ENCODE assay signal across 9 mouse cellular contexts in the genomic region with DNA sequence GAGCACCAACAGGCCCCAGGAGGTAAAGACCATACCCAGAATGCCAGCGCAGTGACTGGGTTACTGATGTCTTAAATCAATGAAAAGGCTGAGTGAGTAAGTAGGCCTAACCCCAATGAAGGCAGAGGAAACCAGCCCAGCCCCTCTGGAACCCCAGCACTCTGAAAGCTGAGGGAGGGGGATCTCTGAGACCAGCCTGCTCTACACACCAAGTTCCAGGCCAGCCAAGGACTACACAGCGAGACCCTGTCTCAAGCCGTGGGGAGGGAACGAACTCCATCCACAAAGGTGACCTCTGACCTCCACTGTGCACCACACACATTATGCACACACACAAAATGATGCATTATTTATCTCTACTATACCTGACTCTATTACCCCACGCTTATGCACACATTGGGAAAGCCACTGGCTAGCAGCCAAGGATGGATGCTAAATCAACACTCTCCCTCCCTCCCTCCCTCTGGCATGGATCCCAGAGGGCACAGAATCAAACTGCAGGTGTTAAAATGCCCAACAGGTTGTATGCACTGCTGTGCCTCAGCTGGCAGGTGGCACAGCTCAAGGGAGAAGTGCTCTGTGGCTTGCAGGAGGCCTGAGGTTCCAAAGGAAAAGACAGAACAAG. TPM values are rescaled to one million over a fixed set of nuclear protein-coding genes. Genes with fewer than 3 reads are reported as not detected.
DNase-seq lines count a peak whose midpoint lies in the region; ATAC-seq and TF ChIP-seq lines count a peak whose summit lies in the region.
"Had no signal": no experiment of that assay in that cellular context is flagged by ENCODE, and none has a peak within 500 bp of the region (broad histone marks: within the 10 kb centered on the region; RNA-seq: fewer than 3 reads in every experiment).

No protein-coding gene starts in this region.

- no peak overlapping the region for H3K27ac ChIP-seq in kidney, embryonic 14.5 days (ENCODE audit: low read depth, low read length)
- H3K27ac ChIP-seq in kidney, adult 2 months (ENCODE audit: insufficient read depth, low read depth, low read length): no peak overlapping the region
- peak overlapping the region; percentile 59 for H3K27ac ChIP-seq in intestine, embryonic 15.5 days

- no peak for DNase-seq in kidney, adult 2 months
- DNase-seq in brain, embryonic 14.5 days (ENCODE audit: low read depth): peak; percentile 84
- peak; percentile 38 for DNase-seq in lung, postnatal 25 days (ENCODE audit: low spot score)
- DNase-seq in frontal cortex, adult 2 months (ENCODE audit: extremely low spot score in 1 of 2, low spot score in 1 of 2): no peak
- no peak for DNase-seq in layer of hippocampus, adult 8-10 months (ENCODE audit: low spot score in 2 of 2)
- DNase-seq: layer of hippocampus, adult 9-11 months had no signal

- no peaks in the 10 kb centered on the region for H3K9me3 ChIP-seq in kidney, embryonic 14.5 days (ENCODE audit: control insufficient read depth, low read length)
- H3K9me3 ChIP-seq in intestine, embryonic 15.5 days: no peaks in the 10 kb centered on the region

- H3K27me3 ChIP-seq in kidney, embryonic 14.5 days (ENCODE audit: control insufficient read depth, insufficient read depth, low read length): no peaks in the 10 kb centered on the region
- no peaks in the 10 kb centered on the region for H3K27me3 ChIP-seq in kidney, adult 2 months (replicated peaks; ENCODE audit: control insufficient read depth, insufficient read depth, low read length)
- 0 out of 2 replicates have a peak, but pooled peaks cover 2% of the 10 kb centered on the region for H3K27me3 ChIP-seq in intestine, embryonic 15.5 days (replicated peaks)

- no peaks in the 10 kb centered on the region for H3K36me3 ChIP-seq in kidney, embryonic 14.5 days (ENCODE audit: control insufficient read depth, insufficient read depth, low read length)
- no peaks in the 10 kb centered on the region for H3K36me3 ChIP-seq in kidney, adult 2 months (ENCODE audit: control insufficient read depth, insufficient read depth, low read length)
- no peaks in the 10 kb centered on the region for H3K36me3 ChIP-seq in intestine, embryonic 15.5 days

- 53% methylated on average over 5 of the region's 5 CpGs for WGBS in kidney, embryonic 14.5 days
- WGBS in kidney, adult 2 months: 62% methylated on average over 5 of the region's 5 CpGs
- WGBS in intestine, embryonic 15.5 days: 44% methylated on average over 5 of the region's 5 CpGs

- no peak for TF ChIP-seq CTCF in kidney, adult 2 months (conservative IDR thresholded peaks at IDR 0.05; ENCODE audit: insufficient read depth, insufficient read length, low read depth, low read length)
- no peak for TF ChIP-seq CTCF in brain, embryonic 14.5 days (IDR thresholded peaks at IDR 0.05; ENCODE audit: borderline replicate concordance, extremely low read depth, insufficient read depth, insufficient read length)

- peaks cover 15% of the 10 kb centered on the region; the same call in 1 of the 2 replicates for H3K4me1 ChIP-seq in kidney, embryonic 14.5 days (ENCODE audit: control insufficient read depth, insufficient read depth, low read length)
- no peaks in the 10 kb centered on the region for H3K4me1 ChIP-seq in kidney, adult 2 months (ENCODE audit: control insufficient read depth, insufficient read depth, low read length)
- peaks cover 21% of the 10 kb centered on the region for H3K4me1 ChIP-seq in intestine, embryonic 15.5 days (replicated peaks)

- TF ChIP-seq POLR2A in kidney, adult 2 months (IDR thresholded peaks at IDR 0.05; ENCODE audit: low read depth, low read length): no peak
- no peak for TF ChIP-seq POLR2A in brain, embryonic 14.5 days (IDR thresholded peaks at IDR 0.05; ENCODE audit: borderline replicate concordance, extremely low read depth, insufficient read depth, insufficient read length, poor library complexity, severe bottlenecking)

- no peak overlapping the region for H3K9ac ChIP-seq in kidney, embryonic 14.5 days (ENCODE audit: low read depth, low read length)
- no peak overlapping the region for H3K9ac ChIP-seq in intestine, embryonic 15.5 days

- H3K4me3 ChIP-seq in kidney, embryonic 14.5 days (ENCODE audit: low read length): no peak overlapping the region
- no peak overlapping the region for H3K4me3 ChIP-seq in kidney, adult 2 months (ENCODE audit: insufficient read depth, low read depth, low read length)
- H3K4me3 ChIP-seq in intestine, embryonic 15.5 days (replicated peaks): no peak overlapping the region

- peak; percentile 38 for ATAC-seq in kidney, embryonic 14.5 days (ENCODE audit: low FRiP score, low TSS enrichment)
- ATAC-seq in intestine, embryonic 15.5 days: peak; percentile 85
- no peak for ATAC-seq in erythroblast, adult 5-6 weeks (replicated peaks; ENCODE audit: low FRiP score, poor library complexity, severe bottlenecking)

- no peak overlapping the region for H3K4me2 ChIP-seq in kidney, embryonic 14.5 days (replicated peaks; ENCODE audit: low read depth, low read length)
- H3K4me2 ChIP-seq in intestine, embryonic 15.5 days (replicated peaks): peak overlapping the region; percentile 7; the same call in 1 of the 2 replicates

RNA-seq across cellular contexts. Expression of a gene that starts 9.7 kb away (rescaled TPM):
- polyA plus RNA-seq in kidney, embryonic 14.5 days (2014; fragmentation: Nextera tagmentation; extraction: Ambion mirVana): 1.1 and 1.4 TPM in 2 replicates
- polyA plus RNA-seq in kidney, adult 2 months (2012; rRNA removed): 0.01 and 0.05 TPM in 2 replicates
- polyA plus RNA-seq in brain, embryonic 14.5 days (2012; rRNA removed): 0.13 and 0.31 TPM in 2 replicates
- polyA plus RNA-seq in intestine, embryonic 15.5 days (2015; fragmentation: Nextera tagmentation; extraction: Ambion mirVana): 4.1 TPM in 2 replicates
- not detected in 2 replicates for total RNA-seq in erythroblast, adult 5-6 weeks (2015; ENCODE audit: low replicate concordance)
- not detected in 2 replicates for total RNA-seq in erythroblast, adult 5-6 weeks (2017; ENCODE audit: low replicate concordance)
- polyA plus RNA-seq in frontal cortex, adult 2 months (2012; rRNA removed): 0.13 and 0.26 TPM in 2 replicates
- 1 to 10 TPM; 1.3 to 1.9 (median 1.6) TPM for total RNA-seq in layer of hippocampus, adult 8-10 months (2022)

RNA-seq across cellular contexts. Expression of a gene that starts 39.0 kb away (rescaled TPM):
- 0.31 and 0.47 TPM in 2 replicates for polyA plus RNA-seq in kidney, embryonic 14.5 days (2014; fragmentation: Nextera tagmentation; extraction: Ambion mirVana)
- polyA plus RNA-seq in kidney, adult 2 months (2012; rRNA removed): not detected in 2 replicates
- not detected in 2 replicates for polyA plus RNA-seq in brain, embryonic 14.5 days (2012; rRNA removed)
- 0.48 and 0.58 TPM in 2 replicates for polyA plus RNA-seq in intestine, embryonic 15.5 days (2015; fragmentation: Nextera tagmentation; extraction: Ambion mirVana)
- total RNA-seq in erythroblast, adult 5-6 weeks (2015; ENCODE audit: low replicate concordance): not detected in 2 replicates
- not detected in 2 replicates for total RNA-seq in erythroblast, adult 5-6 weeks (2017; ENCODE audit: low replicate concordance)
- 0.17 TPM in 1 of 2 replicates, not detected in the other for polyA plus RNA-seq in frontal cortex, adult 2 months (2012; rRNA removed)
- total RNA-seq in layer of hippocampus, adult 8-10 months (2022): not detected

RNA-seq across cellular contexts. Expression of a gene that starts 49.8 kb away (rescaled TPM):
- polyA plus RNA-seq in kidney, embryonic 14.5 days (2014; fragmentation: Nextera tagmentation; extraction: Ambion mirVana): 0.68 and 0.94 TPM in 2 replicates
- 0.20 and 0.53 TPM in 2 replicates for polyA plus RNA-seq in kidney, adult 2 months (2012; rRNA removed)
- polyA plus RNA-seq in brain, embryonic 14.5 days (2012; rRNA removed): 0.05 TPM in 1 of 2 replicates, not detected in the other
- 0.56 and 0.63 TPM in 2 replicates for polyA plus RNA-seq in intestine, embryonic 15.5 days (2015; fragmentation: Nextera tagmentation; extraction: Ambion mirVana)
- not detected in 2 replicates for total RNA-seq in erythroblast, adult 5-6 weeks (2015; ENCODE audit: low replicate concordance)
- not detected in 2 replicates for total RNA-seq in erythroblast, adult 5-6 weeks (2017; ENCODE audit: low replicate concordance)
- not detected in 2 replicates for polyA plus RNA-seq in frontal cortex, adult 2 months (2012; rRNA removed)
- not detected for total RNA-seq in layer of hippocampus, adult 8-10 months (2022)

Comparison
In these comparisons a context has a peak if more than half of its experiments do, and no peak if none do; other contexts are left out.
1. DNase-seq: peak in brain, embryonic 14.5 days (single experiment) and lung, postnatal 25 days (single experiment); none in kidney, adult 2 months (single experiment), frontal cortex, adult 2 months (0 of 2) and layer of hippocampus, adult 8-10 months (0 of 2).